Mouse (Mus musculus) heart, embryonic 11.5 days (tissue): ENCODE measurements at regions not wholly inside any gene's neighbourhood (a gene's known extent, or its start where the extent isn't known, plus 50 kb on each side); places are given as distances from the start of the nearest gene placed in this dataset.

ENCODE experiments used
- ATAC-seq: fragments of 200-750 bp; cut with Nextera tagmentation; replicated peaks from 2 replicates; pipeline ENCODE4 v1.8.0; 2017; ENCODE audit warnings: moderate library complexity; ENCODE audit not compliant: insufficient number of reproducible peaks, low FRiP score, low TSS enrichment
- H3K27ac ChIP-seq: fragments of 300-500 bp; sonication (generic); 2 replicates; pipeline ENCODE4 v1.5.1; 2014; ENCODE audit warnings: mild to moderate bottlenecking, low read depth, low read length
- H3K27me3 ChIP-seq: fragments of 300-500 bp; sonication (generic); 2 replicates; pipeline ENCODE4 v1.6.1; 2014; ENCODE audit warnings: mild to moderate bottlenecking, low read length, mixed read lengths; ENCODE audit not compliant: control insufficient read depth, insufficient read depth
- H3K36me3 ChIP-seq: fragments of 300-500 bp; sonication (generic); 2 replicates; pipeline ENCODE4 v1.6.1; 2014; ENCODE audit warnings: mild to moderate bottlenecking, low read length, moderate library complexity, mixed read lengths; ENCODE audit not compliant: control insufficient read depth, insufficient read depth
- H3K4me1 ChIP-seq: fragments of 300-500 bp; sonication (generic); 2 replicates; pipeline ENCODE4 v1.6.1; 2014; ENCODE audit warnings: low read length; ENCODE audit not compliant: control insufficient read depth, insufficient read depth
- H3K4me2 ChIP-seq: fragments of 300-500 bp; sonication (generic); 2 replicates; pipeline ENCODE4 v1.6.1; 2014; ENCODE audit warnings: mild to moderate bottlenecking, moderate library complexity
- H3K4me3 ChIP-seq: fragments of 300-500 bp; sonication (generic); 2 replicates; pipeline ENCODE4 v1.5.1; 2014; ENCODE audit warnings: low read depth, low read length
- H3K9ac ChIP-seq: fragments of 300-500 bp; sonication (generic); 2 replicates; pipeline ENCODE4 v1.6.1; 2014; ENCODE audit warnings: mild to moderate bottlenecking, low read depth, low read length, moderate library complexity
- H3K9me3 ChIP-seq: fragments of 300-500 bp; sonication (generic); replicated peaks from 2 replicates; pipeline ENCODE4 v1.6.1; 2016; ENCODE audit warnings: low read length; ENCODE audit not compliant: control insufficient read depth
- WGBS: fragments of 180-500 bp; shearing (Covaris S2); extraction: QIAGEN DNeasy Blood & Tissue Kit; methylation state at CpG from one replicate; pipeline ENCODE4 v1.1.7; 2014; ENCODE audit not compliant: insufficient replicate concordance; 5-methylcytosine and 5-hydroxymethylcytosine counted together

- H3K36me3 ChIP-seq: no peaks in the 10 kb centered on the region
- no peaks in the 10 kb centered on the region for H3K9me3 ChIP-seq
- WGBS: 76% methylated on average over 10 of the region's 10 CpGs
- no peak overlapping the region for H3K4me2 ChIP-seq
- H3K4me3 ChIP-seq: no peak overlapping the region
- peaks cover 10% of the 10 kb centered on the region; the same call in 1 of the 2 replicates for H3K4me1 ChIP-seq
- no peaks in the 10 kb centered on the region for H3K27me3 ChIP-seq
- H3K9ac ChIP-seq: no peak overlapping the region
- no peak for ATAC-seq
- H3K27ac ChIP-seq: no peak overlapping the region
These were observed 192.6 kb upstream of the Ankrd55 start for GRCm38 (mm10) chr13:112095595-112096139.

- Histone ChIP-seq H3K27me3 (no peaks in the 10 kb centered on the region; the same call in 1 of the 2 replicates), H3K9me3 (no peaks in the 10 kb centered on the region), H3K27ac (peak overlapping the region; percentile 16; the same call in 1 of the 2 replicates), H3K4me1 (peaks cover 10% of the 10 kb centered on the region), H3K36me3 (no peaks in the 10 kb centered on the region), H3K9ac (no peak overlapping the region; the same call in 1 of the 2 replicates), H3K4me2 (peak overlapping the region; percentile 72), H3K4me3 (peak overlapping the region; percentile 50)
- ATAC-seq: no peak
- WGBS: 50% methylated on average over 7 of the region's 7 CpGs
These were observed 188.2 kb upstream of the Ankrd55 start for GRCm38 (mm10) chr13:112099953-112100591.

- Histone ChIP-seq H3K4me3 (peak overlapping the region; percentile 50), H3K4me1 (peaks cover 14% of the 10 kb centered on the region), H3K27ac (peak overlapping the region; percentile 16), H3K36me3 (no peaks in the 10 kb centered on the region), H3K4me2 (peak overlapping the region; percentile 72), H3K27me3 (no peaks in the 10 kb centered on the region; the same call in 1 of the 2 replicates), H3K9me3 (no peaks in the 10 kb centered on the region), H3K9ac (peak overlapping the region; percentile 43)
- WGBS: 4% methylated on average over 31 of the region's 31 CpGs
- ATAC-seq: peak; percentile 53; the same call in 1 of the 2 replicates
These were observed 187.4 kb upstream of the Ankrd55 start for GRCm38 (mm10) chr13:112100592-112101420.

GRCm38 (mm10) chr13:112101421-112101756 is 186.9 kb upstream of the Ankrd55 start:
- no peak for ATAC-seq
- no peak overlapping the region; the same call in 1 of the 2 replicates for H3K27ac ChIP-seq
- H3K4me3 ChIP-seq: peak overlapping the region; percentile 50
- H3K4me2 ChIP-seq: peak overlapping the region; percentile 72
- H3K4me1 ChIP-seq: peaks cover 14% of the 10 kb centered on the region
- H3K9ac ChIP-seq: no peak overlapping the region
- H3K27me3 ChIP-seq: no peaks in the 10 kb centered on the region; the same call in 1 of the 2 replicates
- H3K36me3 ChIP-seq: no peaks in the 10 kb centered on the region
- 58% methylated on average over 5 of the region's 5 CpGs for WGBS
- H3K9me3 ChIP-seq: no peaks in the 10 kb centered on the region

GRCm38 (mm10) chr13:112105953-112106352 is 182.3 kb upstream of the Ankrd55 start:
- no peaks in the 10 kb centered on the region for H3K36me3 ChIP-seq
- peaks cover 14% of the 10 kb centered on the region for H3K4me1 ChIP-seq
- no peak overlapping the region for H3K9ac ChIP-seq
- ATAC-seq: no peak
- no peaks in the 10 kb centered on the region; the same call in 1 of the 2 replicates for H3K27me3 ChIP-seq
- no peak overlapping the region for H3K27ac ChIP-seq
- WGBS: 74% methylated on average over 3 of the region's 3 CpGs
- H3K4me3 ChIP-seq: no peak overlapping the region
- no peak overlapping the region for H3K4me2 ChIP-seq
- no peaks in the 10 kb centered on the region for H3K9me3 ChIP-seq

- Histone ChIP-seq H3K36me3 (no peaks in the 10 kb centered on the region), H3K4me2 (no peak overlapping the region), H3K9me3 (no peaks in the 10 kb centered on the region), H3K4me3 (no peak overlapping the region), H3K4me1 (peaks cover 5% of the 10 kb centered on the region), H3K27me3 (no peaks in the 10 kb centered on the region), H3K9ac (no peak overlapping the region), H3K27ac (no peak overlapping the region)
- 75% methylated on average over 7 of the region's 7 CpGs for WGBS
- ATAC-seq: no peak
These were observed 173.5 kb upstream of the Ankrd55 start for GRCm38 (mm10) chr13:112114741-112115201.

GRCm38 (mm10) chr13:112116101-112116726 is 172.0 kb upstream of the Ankrd55 start:
- H3K36me3 ChIP-seq: no peaks in the 10 kb centered on the region
- H3K27me3 ChIP-seq: no peaks in the 10 kb centered on the region
- 0 out of 2 replicates have a peak overlapping the region, but pooled peaks have one; percentile 46 for H3K27ac ChIP-seq
- ATAC-seq: no peak
- no peak overlapping the region for H3K4me2 ChIP-seq
- H3K4me3 ChIP-seq: no peak overlapping the region
- H3K4me1 ChIP-seq: peaks cover 11% of the 10 kb centered on the region
- H3K9ac ChIP-seq: no peak overlapping the region
- 66% methylated on average over 9 of the region's 9 CpGs for WGBS
- no peaks in the 10 kb centered on the region for H3K9me3 ChIP-seq

- Histone ChIP-seq H3K27ac (0 out of 2 replicates have a peak overlapping the region, but pooled peaks have one; percentile 36), H3K4me2 (no peak overlapping the region), H3K9ac (no peak overlapping the region), H3K36me3 (no peaks in the 10 kb centered on the region), H3K4me3 (no peak overlapping the region), H3K27me3 (no peaks in the 10 kb centered on the region), H3K9me3 (no peaks in the 10 kb centered on the region), H3K4me1 (peaks cover 13% of the 10 kb centered on the region)
- ATAC-seq: no peak
- 91% methylated on average over 3 of the region's 3 CpGs for WGBS
These were observed 169.7 kb upstream of the Ankrd55 start for GRCm38 (mm10) chr13:112118564-112118963.
